Mouse (Mus musculus) midbrain, embryonic 11.5 days (tissue): ENCODE measurements at regions not wholly inside any gene's neighbourhood (a gene's known extent, or its start where the extent isn't known, plus 50 kb on each side); places are given as distances from the start of the nearest gene placed in this dataset.

Experiments
- ATAC-seq: fragments of 200-750 bp; cut with Nextera tagmentation; 2 replicates; pipeline ENCODE4 v1.8.0; 2017; ENCODE audit warnings: moderate TSS enrichment, moderate library complexity; ENCODE audit not compliant: low FRiP score
- DNase-seq: peaks from one replicate; pipeline ENCODE4 v3.0.0; 2015; ENCODE audit warnings: low spot score; ENCODE audit errors: missing footprints
- H3K27ac ChIP-seq: fragments of 300-500 bp; sonication (generic); 2 replicates; pipeline ENCODE4 v1.5.1; 2014; ENCODE audit warnings: low read depth, low read length
- H3K27me3 ChIP-seq: fragments of 300-500 bp; sonication (generic); 2 replicates; pipeline ENCODE4 v1.6.1; 2014; ENCODE audit warnings: mild to moderate bottlenecking, low read length, moderate library complexity, mixed read lengths; ENCODE audit not compliant: control insufficient read depth, insufficient read depth
- H3K36me3 ChIP-seq: fragments of 300-500 bp; sonication (generic); 2 replicates; pipeline ENCODE4 v1.6.1; 2014; ENCODE audit warnings: mild to moderate bottlenecking, low read length, moderate library complexity, mixed read lengths; ENCODE audit not compliant: control insufficient read depth, insufficient read depth
- H3K4me1 ChIP-seq: fragments of 300-500 bp; sonication (generic); 2 replicates; pipeline ENCODE4 v1.6.1; 2014; ENCODE audit warnings: low read length; ENCODE audit not compliant: control insufficient read depth, insufficient read depth
- H3K4me2 ChIP-seq: fragments of 300-500 bp; sonication (generic); 2 replicates; pipeline ENCODE4 v1.6.1; 2014; ENCODE audit warnings: mild to moderate bottlenecking, moderate library complexity
- H3K4me3 ChIP-seq: fragments of 300-500 bp; sonication (generic); 2 replicates; pipeline ENCODE4 v1.5.1; 2014; ENCODE audit warnings: low read depth, low read length
- H3K9ac ChIP-seq: fragments of 300-500 bp; sonication (generic); 2 replicates; pipeline ENCODE4 v1.6.1; 2014; ENCODE audit warnings: low read length
- H3K9me3 ChIP-seq: fragments of 300-500 bp; sonication (generic); 2 replicates; pipeline ENCODE4 v1.6.1; 2016; ENCODE audit warnings: low read length; ENCODE audit not compliant: control insufficient read depth
- WGBS: fragments of 180-500 bp; shearing (Covaris S2); extraction: QIAGEN DNeasy Blood & Tissue Kit; methylation state at CpG from one replicate; pipeline ENCODE4 v1.1.7; 2014; 5-methylcytosine and 5-hydroxymethylcytosine counted together

- no peaks in the 10 kb centered on the region for H3K9me3 ChIP-seq
- no peak overlapping the region for H3K27ac ChIP-seq
- no peaks in the 10 kb centered on the region for H3K4me1 ChIP-seq
- no peak overlapping the region for H3K4me2 ChIP-seq
- DNase-seq (no peak), ATAC-seq (no peak)
- H3K4me3 ChIP-seq, result no peak overlapping the region
- no peak overlapping the region for H3K9ac ChIP-seq
- H3K36me3 ChIP-seq, result no peaks in the 10 kb centered on the region
- no peaks in the 10 kb centered on the region for H3K27me3 ChIP-seq
- 91% methylated on average over 1 of the region's 1 CpGs for WGBS
These were observed 333.9 kb upstream of the Klf6 start for GRCm38 (mm10) chr13:5527400-5527799.

- no peaks in the 10 kb centered on the region for H3K36me3 ChIP-seq
- ATAC-seq, result no peak
- WGBS, result 75% methylated on average over 1 of the region's 1 CpGs
- DNase-seq, result no peak
- H3K27ac ChIP-seq, result no peak overlapping the region
- H3K4me1 ChIP-seq, result no peaks in the 10 kb centered on the region
- H3K4me2 ChIP-seq, result no peak overlapping the region
- H3K9me3 ChIP-seq, result no peaks in the 10 kb centered on the region
- no peaks in the 10 kb centered on the region for H3K27me3 ChIP-seq
- no peak overlapping the region for H3K4me3 ChIP-seq
- H3K9ac ChIP-seq, result no peak overlapping the region
These were observed 321.0 kb upstream of the Klf6 start for GRCm38 (mm10) chr13:5540321-5540720.

GRCm38 (mm10) chr13:5545521-5545920 is 315.8 kb upstream of the Klf6 start:
- no peak overlapping the region for H3K4me2 ChIP-seq
- no peaks in the 10 kb centered on the region for H3K9me3 ChIP-seq
- ATAC-seq (no peak), DNase-seq (no peak)
- H3K9ac ChIP-seq, result no peak overlapping the region
- H3K27ac ChIP-seq, result no peak overlapping the region
- no peaks in the 10 kb centered on the region for H3K4me1 ChIP-seq
- H3K27me3 ChIP-seq, result no peaks in the 10 kb centered on the region
- no peaks in the 10 kb centered on the region for H3K36me3 ChIP-seq
- H3K4me3 ChIP-seq, result no peak overlapping the region

GRCm38 (mm10) chr13:5546011-5546410 is 315.3 kb upstream of the Klf6 start:
- Histone ChIP-seq H3K4me2 (no peak overlapping the region), H3K27me3 (no peaks in the 10 kb centered on the region), H3K9ac (no peak overlapping the region), H3K36me3 (no peaks in the 10 kb centered on the region), H3K27ac (no peak overlapping the region), H3K4me3 (no peak overlapping the region), H3K4me1 (no peaks in the 10 kb centered on the region), H3K9me3 (no peaks in the 10 kb centered on the region)
- 92% methylated on average over 2 of the region's 2 CpGs for WGBS
- ATAC-seq (no peak), DNase-seq (no peak)

- Histone ChIP-seq H3K27ac (no peak overlapping the region), H3K4me3 (no peak overlapping the region), H3K9me3 (no peaks in the 10 kb centered on the region), H3K36me3 (no peaks in the 10 kb centered on the region), H3K27me3 (no peaks in the 10 kb centered on the region), H3K9ac (no peak overlapping the region), H3K4me1 (no peaks in the 10 kb centered on the region), H3K4me2 (no peak overlapping the region)
- 92% methylated on average over 1 of the region's 1 CpGs for WGBS
- no peak for DNase-seq
- no peak for ATAC-seq
These were observed 314.3 kb upstream of the Klf6 start for GRCm38 (mm10) chr13:5546937-5547336.

- Histone ChIP-seq H3K9ac (no peak overlapping the region), H3K4me3 (no peak overlapping the region), H3K4me2 (no peak overlapping the region), H3K27ac (no peak overlapping the region), H3K9me3 (no peaks in the 10 kb centered on the region), H3K4me1 (no peaks in the 10 kb centered on the region), H3K36me3 (no peaks in the 10 kb centered on the region), H3K27me3 (no peaks in the 10 kb centered on the region)
- no peak for DNase-seq
- no peak for ATAC-seq
- 90% methylated on average over 1 of the region's 1 CpGs for WGBS
These were observed 312.5 kb upstream of the Klf6 start for GRCm38 (mm10) chr13:5548768-5549167.

GRCm38 (mm10) chr13:5549175-5549574 is 312.1 kb upstream of the Klf6 start:
- Histone ChIP-seq H3K4me3 (no peak overlapping the region), H3K36me3 (no peaks in the 10 kb centered on the region), H3K9ac (no peak overlapping the region), H3K27me3 (no peaks in the 10 kb centered on the region), H3K4me1 (no peaks in the 10 kb centered on the region), H3K4me2 (no peak overlapping the region), H3K9me3 (no peaks in the 10 kb centered on the region), H3K27ac (no peak overlapping the region)
- ATAC-seq (no peak), DNase-seq (no peak)
- 90% methylated on average over 4 of the region's 4 CpGs for WGBS

GRCm38 (mm10) chr13:5549747-5550146 is 311.5 kb upstream of the Klf6 start:
- Histone ChIP-seq H3K36me3 (no peaks in the 10 kb centered on the region), H3K4me1 (no peaks in the 10 kb centered on the region), H3K9ac (no peak overlapping the region), H3K27me3 (no peaks in the 10 kb centered on the region), H3K9me3 (no peaks in the 10 kb centered on the region), H3K4me2 (no peak overlapping the region), H3K27ac (no peak overlapping the region), H3K4me3 (no peak overlapping the region)
- DNase-seq (no peak), ATAC-seq (no peak; the same call in 1 of the 2 replicates)
- WGBS, result 94% methylated on average over 7 of the region's 7 CpGs

- no peaks in the 10 kb centered on the region for H3K27me3 ChIP-seq
- WGBS, result 94% methylated on average over 3 of the region's 3 CpGs
- H3K36me3 ChIP-seq, result no peaks in the 10 kb centered on the region
- no peak for DNase-seq
- H3K4me1 ChIP-seq, result no peaks in the 10 kb centered on the region
- no peak overlapping the region for H3K27ac ChIP-seq
- no peaks in the 10 kb centered on the region for H3K9me3 ChIP-seq
- no peak for ATAC-seq
- H3K9ac ChIP-seq, result no peak overlapping the region
- no peak overlapping the region for H3K4me2 ChIP-seq
- H3K4me3 ChIP-seq, result no peak overlapping the region
These were observed 310.9 kb upstream of the Klf6 start for GRCm38 (mm10) chr13:5550354-5550753.

- H3K4me1 ChIP-seq, result no peaks in the 10 kb centered on the region
- H3K27ac ChIP-seq, result no peak overlapping the region
- no peak for DNase-seq
- H3K4me2 ChIP-seq, result no peak overlapping the region
- H3K36me3 ChIP-seq, result no peaks in the 10 kb centered on the region
- H3K9me3 ChIP-seq, result no peaks in the 10 kb centered on the region
- no peaks in the 10 kb centered on the region for H3K27me3 ChIP-seq
- no peak overlapping the region for H3K4me3 ChIP-seq
- no peak overlapping the region for H3K9ac ChIP-seq
- no peak for ATAC-seq
- WGBS, result 91% methylated on average over 4 of the region's 4 CpGs
These were observed 310.2 kb upstream of the Klf6 start for GRCm38 (mm10) chr13:5551131-5551530.
